Mouse (Mus musculus): ENCODE measurements at regions not wholly inside any gene's neighbourhood (a gene's known extent, or its start where the extent isn't known, plus 50 kb on each side); places are given as distances from the start of the nearest gene placed in this dataset.

DNA sequence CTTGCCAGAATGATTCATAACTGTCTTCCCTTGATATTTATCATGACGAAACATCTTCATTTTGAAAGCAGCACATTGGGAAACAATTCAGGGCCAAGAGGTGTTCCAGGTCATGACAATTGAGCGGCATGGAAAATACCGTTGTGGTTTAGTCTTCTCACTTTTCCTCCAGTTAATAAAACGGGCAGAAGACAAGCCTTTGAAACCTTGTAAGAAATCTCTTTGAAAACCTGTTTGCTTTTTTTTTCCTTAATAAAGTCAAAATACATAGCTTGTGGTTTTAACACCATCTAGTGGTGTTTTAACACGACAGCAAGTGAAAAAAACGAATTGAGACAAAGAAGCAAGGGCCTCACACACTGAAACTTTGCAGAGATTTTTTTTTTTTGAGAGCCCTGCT lies 1389.0 kb upstream of the Acvr2a start:
- intact Hi-C loops (cut with DNase I; ENCODE audit: low total_unique reads) = no loop called here
- DNase-seq = no peak

DNA sequence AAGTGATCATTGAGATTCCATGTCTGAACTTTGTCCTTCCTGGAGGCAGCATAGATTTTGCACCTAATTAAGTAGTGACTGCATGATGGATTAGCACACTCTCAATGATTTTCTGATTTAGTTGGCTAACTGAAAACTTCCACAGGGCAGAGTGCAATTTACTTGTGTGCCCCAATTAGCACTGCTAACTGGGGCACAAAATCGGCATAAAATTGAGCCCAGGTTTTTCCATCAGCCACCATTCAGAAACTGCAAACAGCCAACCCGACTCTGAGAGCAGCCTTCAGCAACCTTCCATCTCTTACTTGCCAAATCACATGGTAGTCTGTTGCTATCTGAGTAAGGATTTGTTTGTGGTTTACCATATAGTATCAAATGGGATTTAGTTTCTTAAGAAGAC lies 1384.1 kb upstream of the Acvr2a start:
- intact Hi-C loops (cut with DNase I; ENCODE audit: low total_unique reads) = no loop called here
- DNase-seq = no peak

DNA sequence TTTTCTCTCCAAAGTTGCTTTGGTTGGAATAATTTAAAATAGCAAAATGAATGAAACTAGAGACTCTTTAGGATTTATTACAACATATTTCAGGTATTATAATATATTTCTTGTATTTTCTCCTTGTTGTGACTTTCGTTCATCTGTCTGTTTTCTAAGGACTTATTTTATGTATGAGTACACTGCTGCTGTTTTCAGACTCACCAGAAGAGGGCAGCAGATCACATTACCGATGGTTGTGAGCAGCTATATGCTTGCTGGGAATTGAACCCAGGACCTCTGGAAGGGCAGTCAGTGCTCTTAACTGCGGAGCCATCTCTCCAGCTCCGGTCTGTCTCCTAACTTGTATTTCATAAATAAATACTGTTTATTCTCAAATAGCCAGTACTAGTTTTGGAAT lies 1347.9 kb upstream of the Acvr2a start:
- no peak for DNase-seq
- intact Hi-C loops (cut with DNase I; ENCODE audit: low total_unique reads) = no loop called here

DNA sequence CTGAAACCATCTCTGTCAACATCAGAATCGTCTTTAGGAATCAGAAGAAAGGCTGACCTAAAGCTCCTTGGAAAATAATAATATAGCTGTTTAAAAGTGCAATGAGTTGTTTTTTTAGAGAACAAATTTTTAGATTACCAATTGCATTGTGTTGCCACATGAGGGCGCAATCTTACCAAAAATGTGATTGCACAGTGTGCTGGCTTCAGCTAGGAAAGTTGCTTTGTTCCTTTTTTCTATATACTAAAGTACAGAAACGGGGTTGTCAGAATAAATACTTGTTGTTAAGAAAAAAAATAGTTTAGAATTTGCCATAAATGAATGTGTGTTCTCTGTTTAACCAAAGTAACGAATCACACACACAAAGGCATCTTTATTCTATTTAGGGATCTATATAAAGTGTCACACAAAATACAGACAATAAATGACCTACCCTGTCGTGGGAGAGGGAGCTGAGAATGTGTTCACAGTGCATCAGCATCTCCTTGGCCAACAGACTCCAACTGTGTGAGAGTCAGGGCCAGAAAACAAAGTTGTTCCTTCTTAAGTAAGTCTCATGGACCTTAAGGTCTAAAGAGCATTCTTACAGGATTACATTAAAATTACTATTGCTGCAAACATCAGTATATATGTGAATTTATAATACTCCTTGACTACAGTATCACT lies 1321.9 kb upstream of the Acvr2a start:
- intact Hi-C loops (cut with DNase I; ENCODE audit: low total_unique reads) = loop anchor here (10.0 kb wide), 1 partner anchor 1393 kb away; no protein-coding TSS in a partner anchor
- peak; percentile 8 for DNase-seq

Measured in gastrocnemius, postnatal 14 days (tissue).